Mouse (Mus musculus): ENCODE data around the gene Stard3.

- TF ChIP-seq POLR2A (IDR thresholded peaks at IDR 0.05; ENCODE audit: insufficient read length, low read depth) (no peak), CEBPB (IDR thresholded peaks at IDR 0.05; ENCODE audit: insufficient read depth, poor library complexity, severe bottlenecking) (no peak), SRF (IDR thresholded peaks at IDR 0.05; ENCODE audit: control insufficient read depth, insufficient read length, low read depth) (no peak)
Observed at GRCm38 (mm10) chr11:98409341-98409822, 51.2 kb downstream of the Stard3 start.
